Mouse (Mus musculus): ENCODE measurements around the gene Wdr83.

Wdr83 gene

GRCm38 (mm10) chr8:85080214-85080531 is 933 bp downstream of the Wdr83 start:
- no peak for DNase-seq (ENCODE audit: inconsistent ontology term)

GRCm38 (mm10) chr8:85076993-85077392 is 4.1 kb downstream of the Wdr83 start:
- DNase-seq (ENCODE audit: inconsistent ontology term), result peak; percentile 53

GRCm38 (mm10) chr8:85076001-85076400 is 5.1 kb downstream of the Wdr83 start:
- DNase-seq (ENCODE audit: inconsistent ontology term), result peak; percentile 24

DNA sequence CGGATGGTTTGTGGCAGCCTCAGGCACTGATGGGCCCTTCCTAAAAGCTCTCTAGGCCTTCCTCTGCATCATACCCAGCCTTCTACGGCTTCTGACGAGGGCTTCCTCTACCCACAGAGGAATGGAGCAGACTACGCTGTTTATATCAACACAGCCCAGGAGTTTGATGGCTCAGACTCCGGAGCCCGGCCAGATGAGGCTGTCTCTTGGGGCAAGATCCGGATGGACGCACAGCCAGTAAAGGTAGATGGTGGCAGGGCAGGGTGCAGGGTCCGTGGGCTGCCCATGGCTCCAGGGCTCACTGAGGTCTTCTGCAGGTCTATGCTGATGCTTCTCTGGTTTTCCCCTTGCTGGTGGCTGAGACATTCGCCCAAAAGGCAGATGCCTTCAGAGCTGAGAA is 6.5 kb downstream of the Wdr83 start:
- DNase-seq (ENCODE audit: inconsistent ontology term), result no peak

DNA sequence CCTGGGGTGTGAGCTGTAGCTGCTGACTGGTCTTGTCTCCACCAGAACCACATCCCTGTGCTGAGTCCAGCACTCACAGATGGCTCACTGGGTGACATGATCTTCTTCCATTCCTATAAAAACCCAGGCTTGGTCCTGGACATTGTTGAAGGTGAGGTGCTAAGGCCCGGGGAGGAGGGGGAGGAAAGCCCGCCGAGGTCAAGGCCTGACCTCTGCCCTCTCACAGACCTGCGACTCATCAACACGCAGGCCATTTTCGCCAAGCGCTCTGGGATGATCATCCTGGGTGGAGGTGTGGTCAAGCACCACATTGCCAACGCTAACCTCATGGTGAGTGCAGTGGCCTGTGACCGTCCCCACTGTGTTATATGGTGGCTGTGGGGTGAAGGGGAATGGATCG is 6.9 kb downstream of the Wdr83 start:
- DNase-seq (ENCODE audit: inconsistent ontology term), result no peak

GRCm38 (mm10) chr8:85073041-85073612 is 8.0 kb downstream of the Wdr83 start:
- no peak for DNase-seq (ENCODE audit: inconsistent ontology term)

DNA sequence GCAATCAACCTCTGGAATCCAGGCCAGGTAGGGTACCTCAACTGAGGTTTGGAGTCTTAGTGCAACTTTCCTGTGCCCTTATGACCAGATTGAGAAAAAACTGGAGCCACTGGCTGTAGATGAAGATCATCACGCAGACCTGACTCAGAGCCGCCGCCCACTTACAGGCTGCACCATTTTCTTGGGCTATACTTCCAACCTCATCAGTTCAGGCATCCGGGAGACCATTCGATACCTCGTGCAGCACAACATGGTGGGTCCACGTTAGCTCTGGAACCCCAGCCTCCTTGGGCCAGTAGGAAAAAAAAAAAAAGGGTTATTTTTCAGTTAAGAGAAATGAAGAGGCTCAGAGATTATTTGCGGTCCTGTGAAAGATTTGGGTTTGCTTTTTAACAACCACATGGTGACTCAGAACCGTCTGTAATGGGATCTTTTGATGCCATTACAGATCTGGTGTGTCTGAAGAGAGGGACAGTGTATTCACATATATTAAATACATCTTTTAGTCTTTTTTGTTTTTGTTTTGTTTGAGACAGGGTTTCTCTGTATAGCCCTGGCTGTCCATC is 8.7 kb downstream of the Wdr83 start:
- DNase-seq (ENCODE audit: inconsistent ontology term), result no peak

- peak; percentile 91 for DNase-seq (ENCODE audit: inconsistent ontology term)
These were observed 9.4 kb downstream of the Wdr83 start, which contains the start of gene Dhps for GRCm38 (mm10) chr8:85071514-85072281. TSS of gene Dhps (plus strand) at chr8:85071757.

DNA sequence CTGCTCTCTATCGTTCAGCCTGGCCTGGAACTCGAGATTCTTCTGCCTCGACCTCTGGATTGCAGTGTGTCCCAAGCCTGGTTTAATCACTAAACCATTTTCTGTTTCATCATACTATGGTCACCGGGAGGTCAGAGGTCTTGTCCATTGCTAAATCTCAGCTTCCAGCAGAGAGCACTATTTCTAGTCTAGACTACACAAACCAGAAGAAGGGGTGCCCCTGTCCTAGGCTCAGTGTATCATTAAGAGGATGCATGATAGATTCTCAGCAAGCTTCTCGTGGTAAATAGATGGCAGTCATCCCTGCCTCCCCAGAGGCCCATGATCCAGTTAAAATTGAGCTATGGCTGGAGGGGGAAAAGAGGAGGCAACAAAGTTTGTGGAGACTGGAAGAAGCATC is 10.1 kb downstream of the Wdr83 start:
- no peak for DNase-seq (ENCODE audit: inconsistent ontology term)

DNA sequence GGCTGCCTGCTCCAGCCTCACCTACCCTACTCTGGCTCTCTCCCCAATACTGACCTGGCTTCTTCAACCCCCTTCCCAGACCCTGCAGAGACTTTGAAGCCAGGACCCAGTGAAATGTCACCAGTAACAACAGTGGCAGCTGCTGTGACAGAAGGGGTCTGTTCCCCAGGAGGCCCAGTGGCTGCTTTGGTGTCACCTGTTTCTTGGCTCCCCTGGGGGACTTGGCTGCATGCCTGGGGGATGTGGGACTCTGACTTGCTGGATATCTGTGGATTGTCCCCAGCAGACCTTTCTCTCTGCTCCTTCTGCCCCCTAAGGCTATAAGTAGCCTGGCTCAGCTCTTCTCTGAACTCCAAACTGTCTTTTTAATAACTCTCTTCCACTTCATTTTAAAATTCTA is 13.1 kb downstream of the Wdr83 start, which contains the start of gene Gm5741:
Gene Gm5741, minus strand, starts transcription at position 1 of the 400 bp plus-strand sequence.
- no peak for DNase-seq (ENCODE audit: inconsistent ontology term)

DNA sequence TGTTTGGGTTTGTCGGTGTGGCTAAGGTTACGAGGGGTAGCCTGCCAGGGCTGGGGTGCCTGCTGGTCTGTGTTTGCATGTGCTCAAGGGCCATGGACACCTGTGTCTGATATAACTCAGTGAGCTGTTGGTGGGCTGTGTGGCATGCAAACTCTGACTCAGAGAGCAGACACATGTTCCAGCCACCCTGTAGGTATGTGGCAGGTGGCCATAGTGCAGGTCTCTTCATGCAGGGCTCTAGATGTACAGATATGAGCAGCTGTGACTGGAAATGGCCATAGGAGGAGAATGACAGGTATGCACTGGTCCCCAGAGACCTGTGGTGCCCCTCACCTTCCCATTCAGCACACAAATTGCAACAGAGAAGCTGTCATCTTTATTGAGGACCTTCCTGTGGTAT is 14.0 kb downstream of the Wdr83 start:
- DNase-seq (ENCODE audit: inconsistent ontology term), result no peak

- no peak for DNase-seq (ENCODE audit: inconsistent ontology term)
These were observed 15.9 kb downstream of the Wdr83 start for GRCm38 (mm10) chr8:85065213-85065612.

DNA sequence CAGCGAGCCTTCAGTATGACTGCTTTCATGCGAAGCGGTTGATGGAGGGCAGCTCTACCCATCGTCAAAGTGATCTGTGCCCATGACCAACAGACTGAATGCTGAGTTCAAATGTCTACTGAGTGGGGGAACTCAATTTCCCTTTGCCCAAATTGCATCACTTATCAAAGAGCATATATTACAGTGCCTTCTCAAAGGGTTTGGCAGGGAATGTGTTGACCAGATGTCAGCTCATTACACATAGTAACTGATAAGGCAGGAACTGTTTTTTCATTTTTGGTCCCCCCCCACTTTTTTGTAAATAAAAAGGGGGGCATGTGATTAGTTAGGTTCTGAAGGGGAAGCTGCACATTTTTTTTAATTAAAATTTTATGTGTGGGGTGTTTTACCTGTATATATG is 18.5 kb downstream of the Wdr83 start:
- no peak for DNase-seq (ENCODE audit: inconsistent ontology term)

DNA sequence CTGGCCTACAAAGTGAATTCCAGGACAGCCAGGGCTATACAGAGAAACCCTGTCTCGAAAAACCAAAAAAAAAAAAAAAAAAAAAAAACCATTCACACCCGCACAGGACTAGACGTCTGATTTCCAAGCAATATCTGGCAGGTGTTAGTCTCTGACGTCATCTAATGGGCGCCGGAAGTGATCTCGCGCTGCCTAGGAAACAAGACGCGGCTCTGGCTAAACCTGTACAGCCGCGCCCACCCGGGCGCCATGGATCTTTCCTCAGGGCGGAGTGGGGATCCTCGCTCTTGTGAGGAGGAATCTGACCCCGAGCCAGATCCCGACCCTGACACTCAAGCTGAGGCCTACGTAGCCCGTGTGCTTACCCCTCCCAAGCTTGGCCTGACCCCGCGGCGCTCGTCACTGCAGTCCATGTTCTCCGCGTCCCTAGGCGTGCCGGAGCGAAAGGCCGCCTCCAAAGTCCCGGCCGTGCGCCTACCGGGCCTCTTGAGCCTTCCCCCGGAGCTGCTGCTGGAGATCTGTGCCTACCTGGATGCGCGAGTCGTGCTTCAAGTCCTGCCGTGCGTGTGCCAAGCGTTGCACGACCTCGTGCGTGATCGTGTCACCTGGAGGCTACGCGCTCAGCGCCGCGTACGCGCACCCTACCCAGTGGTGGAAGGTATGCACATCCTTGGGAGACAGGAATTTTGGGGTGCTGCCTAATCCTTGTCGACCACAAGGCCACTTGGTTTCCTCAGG is 21.1 kb downstream of the Wdr83 start, which contains the start of gene Fbxw9:
Gene Fbxw9, plus strand, starts transcription at position 177 of the 738 bp plus-strand sequence.
- DNase-seq (ENCODE audit: inconsistent ontology term), result peak; percentile 93

DNA sequence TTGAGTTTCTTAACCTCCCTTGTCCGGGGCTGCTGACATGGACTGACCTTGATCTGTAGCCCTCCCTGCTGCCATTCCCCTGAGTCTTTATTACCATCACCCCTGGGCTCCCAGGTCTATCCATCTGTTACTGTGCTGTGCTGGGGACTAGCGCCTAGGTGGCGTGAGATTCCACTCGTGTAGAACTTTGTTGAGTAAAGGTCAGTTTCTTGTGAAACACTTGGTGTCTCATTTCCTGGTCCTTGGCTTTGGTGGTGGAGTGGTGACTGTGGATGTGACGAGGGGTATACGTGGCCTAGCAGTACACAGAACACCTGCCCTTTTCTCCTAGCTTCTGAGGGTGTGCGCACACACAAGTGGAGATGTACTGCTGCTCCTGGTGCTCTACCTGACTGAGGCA is 23.7 kb downstream of the Wdr83 start:
- no peak for DNase-seq (ENCODE audit: inconsistent ontology term)

DNA sequence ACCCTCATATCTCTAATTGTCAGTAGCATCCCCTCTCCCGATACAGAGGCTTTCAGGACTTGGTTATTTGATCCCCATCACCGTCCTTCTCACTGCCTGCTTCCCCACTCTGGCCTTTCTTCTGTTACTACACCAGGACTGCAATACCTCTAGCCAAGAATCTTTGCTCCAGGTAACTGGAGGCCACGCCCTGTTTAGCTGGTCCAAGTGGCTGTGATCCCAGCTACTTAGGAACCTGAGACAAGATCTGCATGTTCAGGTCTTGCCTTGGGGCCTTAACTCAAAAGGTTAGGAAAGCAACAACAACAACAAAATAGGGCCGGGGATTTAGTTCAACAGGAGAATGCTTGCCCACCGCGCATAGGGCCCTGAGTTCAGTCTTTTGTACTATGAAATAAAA is 37.5 kb downstream of the Wdr83 start:
- DNase-seq (ENCODE audit: inconsistent ontology term), result no peak

GRCm38 (mm10) chr8:85037681-85038531 is 43.2 kb downstream of the Wdr83 start:
- DNase-seq (ENCODE audit: inconsistent ontology term), result peak; percentile 48

DNA sequence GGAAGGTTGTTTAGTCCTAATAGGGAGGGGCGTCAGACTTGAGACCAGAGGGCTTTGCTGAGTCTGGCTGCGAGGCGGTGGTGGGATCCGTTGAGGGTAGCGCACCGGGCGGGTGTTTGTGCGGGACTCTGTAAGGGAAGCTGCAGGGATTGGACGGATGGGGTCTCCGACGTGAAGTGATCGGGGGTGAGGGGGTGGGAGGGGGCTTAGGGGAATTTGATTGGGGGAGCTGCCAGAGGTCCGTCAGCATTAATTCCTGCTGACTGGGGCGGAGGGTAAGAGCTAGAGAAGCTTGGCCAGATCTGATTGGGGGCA is 43.8 kb downstream of the Wdr83 start:
- no peak for DNase-seq (ENCODE audit: inconsistent ontology term)

DNA sequence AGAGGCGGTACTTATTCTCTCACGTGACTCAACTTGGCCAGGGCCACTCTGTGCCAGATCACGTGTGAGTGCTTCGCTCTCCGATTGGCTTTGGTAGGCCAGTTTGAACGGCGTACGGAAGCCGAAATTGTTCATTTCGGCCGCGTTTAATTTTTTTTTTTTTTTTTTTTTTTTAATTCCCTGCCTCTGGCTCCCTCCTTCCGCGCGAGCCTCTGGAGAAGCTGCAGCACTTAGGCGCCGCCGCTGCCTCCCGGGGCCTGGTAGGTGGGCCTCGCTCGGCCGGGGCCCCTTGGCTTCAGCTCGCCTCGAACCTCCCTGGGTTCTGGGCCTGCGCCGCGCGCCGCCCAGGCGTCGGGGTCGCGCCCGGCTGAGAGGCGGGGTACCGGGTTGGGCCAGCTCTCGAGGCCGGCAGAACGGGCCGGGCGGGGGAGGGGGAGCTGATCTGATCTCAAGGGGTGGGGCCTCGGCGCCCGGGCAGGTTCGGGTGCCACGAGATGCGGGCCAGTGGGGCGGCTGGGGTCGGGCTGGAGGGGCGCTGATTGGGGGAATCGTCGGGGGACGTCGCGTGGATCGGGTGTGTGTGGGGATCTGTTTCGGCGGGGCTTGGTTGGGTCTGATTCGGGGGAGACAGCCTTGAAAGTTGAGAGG is 44.3 kb downstream of the Wdr83 start, which contains the start of gene Tnpo2:
Gene Tnpo2, plus strand, starts transcription at position 198 of the 648 bp plus-strand sequence.
- peak; percentile 98 for DNase-seq (ENCODE audit: inconsistent ontology term)

DNA sequence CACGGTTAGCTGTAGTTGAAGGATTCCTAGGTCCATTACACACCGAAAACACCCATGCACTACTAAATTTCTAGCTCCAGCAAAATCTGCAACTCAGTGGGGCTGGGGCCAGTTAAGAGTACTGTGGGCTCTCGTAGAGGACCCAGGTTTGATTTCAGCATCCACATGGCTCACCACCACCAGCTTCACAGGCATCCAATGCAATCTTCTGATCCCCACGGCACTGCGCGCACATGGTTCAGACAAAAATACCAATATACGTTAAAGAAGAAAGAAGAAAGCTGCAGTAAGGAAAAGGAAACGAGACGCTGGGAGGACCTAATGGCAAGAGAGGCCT is 44.8 kb downstream of the Wdr83 start:
- DNase-seq (ENCODE audit: inconsistent ontology term), result no peak

DNA sequence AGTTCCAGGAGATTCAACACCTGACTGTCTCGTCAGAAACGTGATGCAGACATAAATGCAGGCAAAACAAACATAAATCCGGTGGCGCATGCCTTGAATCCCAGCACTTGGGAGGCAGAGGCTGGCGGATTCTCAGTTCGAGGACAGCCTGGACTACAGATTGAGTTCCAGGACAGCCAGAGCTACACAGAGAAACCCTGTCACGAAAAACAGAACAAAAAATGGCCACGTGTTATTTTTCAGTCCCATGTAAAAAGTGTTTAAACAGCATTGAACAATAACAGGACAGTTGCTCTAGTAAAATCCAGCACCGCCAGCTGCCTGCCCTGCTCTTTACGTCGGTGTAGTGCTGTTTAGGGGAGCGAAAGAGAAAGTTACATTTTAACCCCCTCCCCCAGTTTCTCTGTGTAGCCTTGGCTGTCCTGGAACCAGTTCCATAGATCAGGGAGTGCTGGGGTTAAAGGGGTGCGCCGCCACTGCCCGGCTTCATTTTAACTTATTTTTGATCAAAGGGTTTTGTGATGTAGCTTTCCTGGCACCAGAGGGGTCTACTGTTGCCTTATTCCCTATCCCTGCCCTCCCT is 45.3 kb downstream of the Wdr83 start:
- DNase-seq (ENCODE audit: inconsistent ontology term), result no peak

Data from Muller cell, postnatal 12 days (primary cell).